Mouse (Mus musculus) cortical plate, adult 2 months (tissue): ENCODE measurements around the gene Rab3ip. TPM values are rescaled to one million over a fixed set of nuclear protein-coding genes. Genes with fewer than 3 reads are reported as not detected.

Experiments used
- H3K27ac ChIP-seq: fragments of 200-500 bp; 2 replicates; pipeline ENCODE4 v1.5.1; 2012; ENCODE audit warnings: low read length, control low read depth, inconsistent platforms; ENCODE audit not compliant: insufficient read depth
- H3K4me1 ChIP-seq: fragments of 200-500 bp; 2 replicates; pipeline ENCODE4 v1.6.1; 2011; ENCODE audit warnings: low read length; ENCODE audit not compliant: control insufficient read depth, insufficient read depth
- H3K4me3 ChIP-seq: fragments of 200-500 bp; 2 replicates; pipeline ENCODE4 v1.5.1; 2011; ENCODE audit warnings: mild to moderate bottlenecking, low read length, control low read depth; ENCODE audit not compliant: insufficient read depth
- CTCF ChIP-seq: fragments of 200-500 bp; IDR thresholded peaks from 2 replicates; pipeline ENCODE4 v1.5.1; 2011; ENCODE audit warnings: mild to moderate bottlenecking, control low read depth, low read length; ENCODE audit not compliant: insufficient read depth; ENCODE audit errors: extremely low read depth
- POLR2A ChIP-seq: fragments of 200-500 bp; IDR thresholded peaks from 2 replicates; pipeline ENCODE4 v1.6.1; 2011; ENCODE audit warnings: mild to moderate bottlenecking, low read length, control low read depth; ENCODE audit not compliant: insufficient read depth; ENCODE audit errors: extremely low read depth
- polyA plus RNA-seq: library from polyadenylated mRNA; depleted of rRNA; stranded (reverse); fragments of >200 nt; gene quantifications from 2 replicates; pipeline ENCODE4 v1.2.3, GENCODE M21; 2012; rRNA removed

Rab3ip gene
- polyA plus RNA-seq, 1 experiment = 36.1 TPM

DNA sequence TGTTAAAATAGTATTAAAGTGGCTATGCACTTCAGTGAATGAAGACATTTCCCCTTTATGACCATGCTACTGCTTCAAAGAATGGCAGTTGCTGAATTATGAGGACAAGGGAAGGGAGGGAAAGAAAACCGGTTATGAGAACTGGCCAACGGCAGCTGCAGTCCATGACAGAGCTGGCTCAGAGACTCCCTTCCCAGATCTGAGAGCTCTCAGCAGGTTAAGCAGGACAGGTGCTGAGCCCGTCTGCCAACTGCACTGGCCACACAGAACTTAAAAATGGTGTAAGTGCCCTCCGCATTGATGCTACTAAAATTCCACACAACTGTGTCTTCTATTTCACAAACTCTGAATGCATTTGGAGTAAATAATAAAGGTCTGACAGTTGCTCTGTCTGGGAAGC, 73.1 kb downstream of the Rab3ip start:
- H3K4me1 ChIP-seq = no peaks in the 10 kb centered on the region
- H3K4me3 ChIP-seq = no peak overlapping the region
- TF ChIP-seq CTCF (no peak), POLR2A (no peak)
- no peak overlapping the region for H3K27ac ChIP-seq

DNA sequence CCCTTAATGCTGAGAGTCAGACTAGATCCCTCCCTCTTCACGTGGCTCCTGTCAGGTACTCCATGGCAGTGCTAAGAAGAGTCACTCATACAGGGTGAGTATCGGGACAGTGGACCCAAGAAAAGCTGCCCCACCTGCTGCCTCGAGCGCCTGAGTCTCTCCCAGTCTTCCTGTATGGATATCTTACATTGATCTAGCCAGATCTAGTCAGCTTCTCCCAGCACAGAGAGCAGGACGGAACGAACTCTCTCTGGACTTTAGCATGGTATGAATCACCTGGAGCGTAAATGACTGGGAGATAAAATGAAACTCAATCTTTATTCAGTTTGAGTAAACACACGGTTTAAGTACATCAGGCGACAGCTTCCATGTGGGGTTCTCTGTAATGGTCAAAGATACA, 76.1 kb downstream of the Rab3ip start:
- TF ChIP-seq CTCF (no peak), POLR2A (no peak)
- no peaks in the 10 kb centered on the region; the same call in 1 of the 2 replicates for H3K4me1 ChIP-seq
- no peak overlapping the region for H3K27ac ChIP-seq
- H3K4me3 ChIP-seq = no peak overlapping the region

DNA sequence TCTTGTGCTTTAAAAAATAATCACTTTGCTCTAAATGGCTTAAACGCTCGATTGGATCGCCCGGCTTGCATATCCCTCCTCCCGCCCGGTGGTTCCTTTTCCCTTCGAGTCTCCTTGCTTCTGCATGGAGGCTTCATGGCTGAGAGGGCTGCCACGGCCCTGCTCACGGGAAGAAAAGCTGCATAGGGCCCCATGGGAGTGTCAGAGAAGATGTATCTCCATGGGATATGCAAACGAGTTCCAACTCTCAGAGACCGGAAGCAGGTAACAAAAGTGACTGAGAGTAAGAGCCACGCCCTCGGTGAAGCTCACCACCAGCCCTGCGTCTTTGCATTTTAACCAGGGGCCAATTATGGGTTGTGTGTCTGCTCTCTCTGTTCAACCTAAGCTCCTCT, 78.6 kb downstream of the Rab3ip start:
- TF ChIP-seq POLR2A (no peak), CTCF (no peak)
- Histone ChIP-seq H3K27ac (no peak overlapping the region), H3K4me1 (no peaks in the 10 kb centered on the region; the same call in 1 of the 2 replicates), H3K4me3 (no peak overlapping the region)

DNA sequence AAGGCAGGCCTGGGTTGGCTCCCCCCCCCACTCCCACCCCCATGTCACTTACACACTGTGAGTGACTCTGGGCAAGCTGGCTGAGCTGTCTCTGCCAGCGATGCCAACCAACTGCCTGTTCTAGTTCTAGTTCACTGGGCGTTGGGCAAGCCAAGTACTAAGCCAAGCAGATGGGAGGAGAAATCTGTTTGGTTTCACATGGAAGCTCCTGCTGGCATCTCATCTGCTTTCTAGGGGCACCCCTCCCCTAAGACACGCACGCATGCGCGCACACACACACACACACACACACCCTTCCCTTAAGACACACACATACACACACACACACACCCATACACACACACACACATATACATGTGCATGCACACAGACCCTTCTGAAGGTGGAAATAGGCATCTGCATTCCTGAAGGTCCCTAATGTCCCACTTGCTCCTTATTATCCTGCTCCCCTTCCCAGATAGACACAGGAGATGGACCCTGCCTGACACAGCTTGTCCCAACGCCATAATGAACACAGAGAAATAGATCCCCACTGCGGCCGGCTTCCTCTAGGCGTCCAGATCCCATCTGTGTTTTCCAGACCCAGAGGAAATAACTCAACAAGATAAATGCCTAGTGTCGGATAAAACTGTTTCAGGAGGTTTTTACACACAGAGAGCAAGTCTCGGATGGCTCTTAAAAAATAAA, 79.1 kb downstream of the Rab3ip start:
- H3K4me1 ChIP-seq = no peaks in the 10 kb centered on the region; the same call in 1 of the 2 replicates
- TF ChIP-seq CTCF = no peak
- no peak for TF ChIP-seq POLR2A
- H3K27ac ChIP-seq = no peak overlapping the region
- no peak overlapping the region for H3K4me3 ChIP-seq

DNA sequence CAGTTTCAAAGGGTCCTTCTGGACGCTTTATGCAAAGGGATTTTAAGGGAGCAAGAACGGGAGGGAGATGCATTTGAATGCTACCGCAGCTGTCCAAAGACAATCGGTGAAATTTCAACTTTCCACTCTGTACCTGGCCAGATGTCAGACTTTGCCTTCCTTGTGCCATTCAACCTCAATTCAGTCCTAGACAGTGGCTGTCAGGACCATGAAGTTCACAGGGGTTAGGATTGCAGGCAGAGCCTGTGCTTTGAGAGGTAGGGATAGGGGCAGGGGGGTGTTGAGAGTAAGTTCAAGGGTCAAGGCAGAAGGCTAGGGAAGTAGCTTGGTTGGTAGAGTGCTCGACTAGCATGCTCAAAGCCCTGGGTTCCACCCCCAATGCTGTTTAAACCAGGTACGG, 79.8 kb downstream of the Rab3ip start:
- TF ChIP-seq CTCF = no peak
- TF ChIP-seq POLR2A = no peak
- no peak overlapping the region for H3K4me3 ChIP-seq
- H3K27ac ChIP-seq = no peak overlapping the region
- H3K4me1 ChIP-seq = no peaks in the 10 kb centered on the region; the same call in 1 of the 2 replicates

Other genes starting within 250 kb of the Rab3ip start
- 0.10 and 0.11 TPM in 2 replicates for gene Myrfl, start 53.9 kb downstream of the Rab3ip start, polyA plus RNA-seq
- not detected in 2 replicates for gene Gm10271, start 21.8 kb upstream of the Rab3ip start, polyA plus RNA-seq
- 0.04 and 0.34 TPM in 2 replicates for gene Best3, start 35.5 kb upstream of the Rab3ip start, polyA plus RNA-seq
- gene Lrrc10, start 94.6 kb upstream of the Rab3ip start, polyA plus RNA-seq = 0.19 and 0.32 TPM in 2 replicates
- 137 and 138 TPM in 2 replicates for gene Cct2, start 113.0 kb upstream of the Rab3ip start, polyA plus RNA-seq
- gene Frs2, start 197.8 kb upstream of the Rab3ip start, polyA plus RNA-seq = 34.9 and 35.9 TPM in 2 replicates